Mouse (Mus musculus): ENCODE data around the gene Itga3.

GRCm38 (mm10) chr11:95069226-95069957 is 7.2 kb downstream of the Itga3 start:
- TF ChIP-seq POLR2A (IDR thresholded peaks at IDR 0.05; ENCODE audit: control insufficient read depth, extremely low read depth, insufficient read depth, low read length, poor library complexity) (no peak), CTCF (IDR thresholded peaks at IDR 0.05; ENCODE audit: borderline replicate concordance, control insufficient read depth, extremely low read depth, insufficient read depth, low read length, poor library complexity) (no peak)

All from thymus, adult 2 months (tissue).